Mouse (Mus musculus) limb, embryonic 13.5 days (tissue): ENCODE results near the gene Gm28434. TPM values are rescaled to one million over a fixed set of nuclear protein-coding genes. Genes with fewer than 3 reads are reported as not detected.

Experiments used
- polyA plus RNA-seq: library from polyadenylated mRNA; unstranded; fragments of >200 nt; fragmentation: Nextera tagmentation; extraction: Ambion mirVana; gene quantifications from 2 replicates; pipeline ENCODE4 v1.2.1, GENCODE M21; 2015

The Gm28434 gene
- polyA plus RNA-seq, 1 experiment from 2014 or later, result not detected

Other genes with a start within 250 kb of the Gm28434 start
- gene Csn1s2a, start 194.9 kb upstream of the Gm28434 start, polyA plus RNA-seq, result not detected in 2 replicates
- not detected in 2 replicates for gene Csn1s2b, start 161.4 kb upstream of the Gm28434 start, polyA plus RNA-seq
- gene Prr27, start 143.8 kb upstream of the Gm28434 start, polyA plus RNA-seq, result not detected in 2 replicates
- gene Odam, start 84.5 kb upstream of the Gm28434 start, polyA plus RNA-seq, result not detected in 2 replicates
- gene Csn3, start 43.9 kb upstream of the Gm28434 start, polyA plus RNA-seq, result 0.14 and 0.38 TPM in 2 replicates
- not detected in 2 replicates for gene 2310003L06Rik, start 58 bp upstream of the Gm28434 start, polyA plus RNA-seq
- not detected in 2 replicates for gene Cabs1, start 9.9 kb downstream of the Gm28434 start, polyA plus RNA-seq
- gene Smr3a, start 33.0 kb downstream of the Gm28434 start, polyA plus RNA-seq, result not detected in 2 replicates
- not detected in 2 replicates for gene Smr2, start 117.0 kb downstream of the Gm28434 start, polyA plus RNA-seq
- not detected in 2 replicates for gene Gm11116, start 142.0 kb downstream of the Gm28434 start, polyA plus RNA-seq
- not detected in 2 replicates for gene Gm11115, start 184.6 kb downstream of the Gm28434 start, polyA plus RNA-seq